11 mouse cellular contexts compared by ENCODE assay signal in genomic region chr16:77252349-77252748, GRCm38 (mm10).
DNase-seq lines count a peak whose midpoint lies in the region; ATAC-seq and TF ChIP-seq lines count a peak whose summit lies in the region.
"Had no signal": no experiment of that assay in that cellular context is flagged by ENCODE, and none has a peak within 500 bp of the region (broad histone marks: within the 10 kb centered on the region; RNA-seq: fewer than 3 reads in every experiment).

No protein-coding gene starts in this region.

- DNase-seq in frontal cortex, postnatal 36 days (ENCODE audit: low spot score in 2 of 2) = no peak
- no peak for DNase-seq in left cerebral cortex, adult 2 months (ENCODE audit: extremely low spot score in 1 of 2, low spot score in 2 of 2)
- DNase-seq in left cerebral cortex, postnatal 4 days = no peak
- DNase-seq in ES-CJ7 (ENCODE audit: low read depth, low spot score) = peak; percentile 5
- peak; percentile 74 for DNase-seq in brain, embryonic 14.5 days (ENCODE audit: low read depth)
- DNase-seq: heart, postnatal 4 days; lung, postnatal 14 days had no signal

- TF ChIP-seq POLR2A in brain, embryonic 14.5 days (IDR thresholded peaks at IDR 0.05; ENCODE audit: borderline replicate concordance, extremely low read depth, insufficient read depth, insufficient read length, poor library complexity, severe bottlenecking) = no peak

- intact Hi-C loops in left cerebral cortex, adult 2 months (cut with DNase I) = loop anchor here (2.0 to 5.0 kb wide), 2 partner anchors 192 to 905 kb away; no protein-coding TSS in a partner anchor
- intact Hi-C loops in left cerebral cortex, postnatal 4 days (cut with DNase I) = no loop called here

- H3K27ac ChIP-seq in left cerebral cortex, adult 2 months = no peak overlapping the region

- no peak overlapping the region for H3K4me3 ChIP-seq in left cerebral cortex, adult 2 months
- H3K4me3 ChIP-seq: kidney, embryonic 15.5 days had no signal

- peak; percentile 68 for TF ChIP-seq CTCF in left cerebral cortex, adult 2 months (IDR thresholded peaks at IDR 0.05)
- no peak for TF ChIP-seq CTCF in brain, embryonic 14.5 days (IDR thresholded peaks at IDR 0.05; ENCODE audit: borderline replicate concordance, extremely low read depth, insufficient read depth, insufficient read length)

- ATAC-seq in frontal cortex, adult (ENCODE audit: low TSS enrichment) = peak; percentile 73
- no peak for ATAC-seq in activated CD4-positive, CD25-positive, alpha-beta regulatory T cell, adult 4 months
- no peak for ATAC-seq in cerebellum, adult (ENCODE audit: insufficient number of reproducible peaks, low FRiP score, low TSS enrichment)

Comparison
In these comparisons a context has a peak if more than half of its experiments do, and no peak if none do; other contexts are left out.
1. DNase-seq: peak in ES-CJ7 (single experiment) and brain, embryonic 14.5 days (single experiment); none in frontal cortex, postnatal 36 days (0 of 2), left cerebral cortex, adult 2 months (0 of 2) and left cerebral cortex, postnatal 4 days (single experiment).